Mouse (Mus musculus): ENCODE data around the gene Npr3. TPM values are rescaled to one million over a fixed set of nuclear protein-coding genes. Genes with fewer than 3 reads are reported as not detected.

The Npr3 gene
- polyA plus RNA-seq, 1 experiment from 2014 or later = 0.86 TPM

GRCm38 (mm10) chr15:11897162-11897561, 9.9 kb downstream of the Npr3 start:
- WGBS = 86% methylated on average over 5 of the region's 5 CpGs
- H3K9ac ChIP-seq (ENCODE audit: low read length) = no peak overlapping the region
- no peak for DNase-seq (ENCODE audit: low spot score)

GRCm38 (mm10) chr15:11893969-11894368, 13.1 kb downstream of the Npr3 start:
- ATAC-seq (no peak), DNase-seq (ENCODE audit: low spot score) (no peak)
- no peak overlapping the region for H3K4me2 ChIP-seq (ENCODE audit: low read length)
- H3K4me3 ChIP-seq (ENCODE audit: low read depth, low read length) = no peak overlapping the region
- no peaks in the 10 kb centered on the region for H3K9me3 ChIP-seq (replicated peaks; ENCODE audit: control insufficient read depth, low read length)
- no peak overlapping the region for H3K27ac ChIP-seq (ENCODE audit: low read depth, low read length)
- WGBS = 87% methylated on average over 9 of the region's 9 CpGs
- H3K9ac ChIP-seq (ENCODE audit: low read length) = no peak overlapping the region
- H3K4me1 ChIP-seq (ENCODE audit: control insufficient read depth, insufficient read depth, low read length) = no peaks in the 10 kb centered on the region
- H3K27me3 ChIP-seq (replicated peaks; ENCODE audit: control insufficient read depth, insufficient read depth, low read length) = no peaks in the 10 kb centered on the region
- no peaks in the 10 kb centered on the region for H3K36me3 ChIP-seq (ENCODE audit: control insufficient read depth, insufficient read depth, low read length)

More at GRCm38 (mm10) chr15:11897162-11897561, 9.9 kb downstream of the Npr3 start:
- H3K27me3 ChIP-seq (replicated peaks; ENCODE audit: control insufficient read depth, insufficient read depth, low read length) = no peaks in the 10 kb centered on the region; the same call in 1 of the 2 replicates
- no peaks in the 10 kb centered on the region for H3K4me1 ChIP-seq (ENCODE audit: control insufficient read depth, insufficient read depth, low read length)
- ATAC-seq = no peak
- H3K4me2 ChIP-seq (ENCODE audit: low read length) = no peak overlapping the region
- no peaks in the 10 kb centered on the region for H3K36me3 ChIP-seq (ENCODE audit: control insufficient read depth, insufficient read depth, low read length)
- no peak overlapping the region for H3K27ac ChIP-seq (ENCODE audit: low read depth, low read length)
- no peak overlapping the region for H3K4me3 ChIP-seq (ENCODE audit: low read depth, low read length)
- no peaks in the 10 kb centered on the region for H3K9me3 ChIP-seq (replicated peaks; ENCODE audit: control insufficient read depth, low read length)

- ATAC-seq (no peak), DNase-seq (ENCODE audit: low spot score) (no peak)
- Histone ChIP-seq H3K27ac (ENCODE audit: low read depth, low read length) (no peak overlapping the region), H3K4me1 (ENCODE audit: control insufficient read depth, insufficient read depth, low read length) (no peaks in the 10 kb centered on the region), H3K27me3 (replicated peaks; ENCODE audit: control insufficient read depth, insufficient read depth, low read length) (no peaks in the 10 kb centered on the region), H3K4me2 (ENCODE audit: low read length) (no peak overlapping the region), H3K9me3 (replicated peaks; ENCODE audit: control insufficient read depth, low read length) (no peaks in the 10 kb centered on the region), H3K4me3 (ENCODE audit: low read depth, low read length) (no peak overlapping the region), H3K36me3 (ENCODE audit: control insufficient read depth, insufficient read depth, low read length) (no peaks in the 10 kb centered on the region), H3K9ac (ENCODE audit: low read length) (no peak overlapping the region)
- WGBS = 54% methylated on average over 3 of the region's 3 CpGs
Measured at GRCm38 (mm10) chr15:11891395-11891794, 15.7 kb downstream of the Npr3 start.

GRCm38 (mm10) chr15:11882508-11883205, 24.4 kb downstream of the Npr3 start:
- Histone ChIP-seq H3K9me3 (replicated peaks; ENCODE audit: control insufficient read depth, low read length) (no peaks in the 10 kb centered on the region), H3K4me2 (ENCODE audit: low read length) (no peak overlapping the region), H3K27ac (ENCODE audit: low read depth, low read length) (no peak overlapping the region), H3K36me3 (ENCODE audit: control insufficient read depth, insufficient read depth, low read length) (no peaks in the 10 kb centered on the region), H3K4me1 (ENCODE audit: control insufficient read depth, insufficient read depth, low read length) (no peaks in the 10 kb centered on the region), H3K4me3 (ENCODE audit: low read depth, low read length) (no peak overlapping the region), H3K9ac (ENCODE audit: low read length) (no peak overlapping the region), H3K27me3 (replicated peaks; ENCODE audit: control insufficient read depth, insufficient read depth, low read length) (no peaks in the 10 kb centered on the region)
- DNase-seq (ENCODE audit: low spot score) = no peak
- WGBS = 71% methylated on average over 10 of the region's 10 CpGs
- no peak for ATAC-seq

GRCm38 (mm10) chr15:11881822-11882221, 25.3 kb downstream of the Npr3 start:
- 91% methylated on average over 6 of the region's 6 CpGs for WGBS
- no peak for ATAC-seq

GRCm38 (mm10) chr15:11878334-11878733, 28.8 kb downstream of the Npr3 start:
- H3K4me2 ChIP-seq (ENCODE audit: low read length) = no peak overlapping the region
- H3K4me3 ChIP-seq (ENCODE audit: low read depth, low read length) = no peak overlapping the region
- no peak overlapping the region for H3K27ac ChIP-seq (ENCODE audit: low read depth, low read length)
- 0 out of 2 replicates have a peak, but pooled peaks cover 4% of the 10 kb centered on the region for H3K9me3 ChIP-seq (replicated peaks; ENCODE audit: control insufficient read depth, low read length)
- ATAC-seq (no peak), DNase-seq (ENCODE audit: low spot score) (no peak)
- H3K27me3 ChIP-seq (replicated peaks; ENCODE audit: control insufficient read depth, insufficient read depth, low read length) = no peaks in the 10 kb centered on the region
- no peaks in the 10 kb centered on the region for H3K4me1 ChIP-seq (ENCODE audit: control insufficient read depth, insufficient read depth, low read length)
- no peaks in the 10 kb centered on the region for H3K36me3 ChIP-seq (ENCODE audit: control insufficient read depth, insufficient read depth, low read length)
- WGBS = 92% methylated on average over 1 of the region's 1 CpGs
- no peak overlapping the region for H3K9ac ChIP-seq (ENCODE audit: low read length)

More at GRCm38 (mm10) chr15:11881822-11882221, 25.3 kb downstream of the Npr3 start:
- Histone ChIP-seq H3K27ac (ENCODE audit: low read depth, low read length) (no peak overlapping the region), H3K4me3 (ENCODE audit: low read depth, low read length) (no peak overlapping the region), H3K4me1 (ENCODE audit: control insufficient read depth, insufficient read depth, low read length) (no peaks in the 10 kb centered on the region), H3K36me3 (ENCODE audit: control insufficient read depth, insufficient read depth, low read length) (no peaks in the 10 kb centered on the region), H3K4me2 (ENCODE audit: low read length) (no peak overlapping the region), H3K9ac (ENCODE audit: low read length) (no peak overlapping the region), H3K27me3 (replicated peaks; ENCODE audit: control insufficient read depth, insufficient read depth, low read length) (no peaks in the 10 kb centered on the region), H3K9me3 (replicated peaks; ENCODE audit: control insufficient read depth, low read length) (no peaks in the 10 kb centered on the region)
- no peak for DNase-seq (ENCODE audit: low spot score)

- H3K9ac ChIP-seq (ENCODE audit: low read length) = no peak overlapping the region
- H3K27me3 ChIP-seq (replicated peaks; ENCODE audit: control insufficient read depth, insufficient read depth, low read length) = no peaks in the 10 kb centered on the region
- 73% methylated on average over 2 of the region's 2 CpGs for WGBS
- no peak overlapping the region for H3K27ac ChIP-seq (ENCODE audit: low read depth, low read length)
- H3K36me3 ChIP-seq (ENCODE audit: control insufficient read depth, insufficient read depth, low read length) = no peaks in the 10 kb centered on the region
- H3K4me3 ChIP-seq (ENCODE audit: low read depth, low read length) = no peak overlapping the region
- ATAC-seq (no peak), DNase-seq (ENCODE audit: low spot score) (no peak)
- no peaks in the 10 kb centered on the region for H3K4me1 ChIP-seq (ENCODE audit: control insufficient read depth, insufficient read depth, low read length)
- no peak overlapping the region for H3K4me2 ChIP-seq (ENCODE audit: low read length)
- H3K9me3 ChIP-seq (replicated peaks; ENCODE audit: control insufficient read depth, low read length) = 0 out of 2 replicates have a peak, but pooled peaks cover 4% of the 10 kb centered on the region
Measured at GRCm38 (mm10) chr15:11877273-11877672, 29.8 kb downstream of the Npr3 start.

GRCm38 (mm10) chr15:11866918-11867317, 40.2 kb downstream of the Npr3 start:
- no peak overlapping the region for H3K27ac ChIP-seq (ENCODE audit: low read depth, low read length)
- H3K9me3 ChIP-seq (replicated peaks; ENCODE audit: control insufficient read depth, low read length) = no peaks in the 10 kb centered on the region
- no peak overlapping the region for H3K9ac ChIP-seq (ENCODE audit: low read length)
- 87% methylated on average over 3 of the region's 3 CpGs for WGBS
- H3K4me2 ChIP-seq (ENCODE audit: low read length) = no peak overlapping the region
- DNase-seq (ENCODE audit: low spot score) (no peak), ATAC-seq (no peak)
- H3K36me3 ChIP-seq (ENCODE audit: control insufficient read depth, insufficient read depth, low read length) = no peaks in the 10 kb centered on the region
- H3K4me3 ChIP-seq (ENCODE audit: low read depth, low read length) = no peak overlapping the region
- no peaks in the 10 kb centered on the region for H3K4me1 ChIP-seq (ENCODE audit: control insufficient read depth, insufficient read depth, low read length)
- no peaks in the 10 kb centered on the region for H3K27me3 ChIP-seq (replicated peaks; ENCODE audit: control insufficient read depth, insufficient read depth, low read length)

- WGBS = 91% methylated on average over 6 of the region's 6 CpGs
- Histone ChIP-seq H3K27me3 (replicated peaks; ENCODE audit: control insufficient read depth, insufficient read depth, low read length) (no peaks in the 10 kb centered on the region), H3K4me3 (ENCODE audit: low read depth, low read length) (no peak overlapping the region), H3K9me3 (replicated peaks; ENCODE audit: control insufficient read depth, low read length) (no peaks in the 10 kb centered on the region), H3K4me1 (ENCODE audit: control insufficient read depth, insufficient read depth, low read length) (no peaks in the 10 kb centered on the region), H3K36me3 (ENCODE audit: control insufficient read depth, insufficient read depth, low read length) (no peaks in the 10 kb centered on the region), H3K9ac (ENCODE audit: low read length) (no peak overlapping the region), H3K27ac (ENCODE audit: low read depth, low read length) (no peak overlapping the region), H3K4me2 (ENCODE audit: low read length) (no peak overlapping the region)
- ATAC-seq = no peak
- no peak for DNase-seq (ENCODE audit: low spot score)
Measured at GRCm38 (mm10) chr15:11863540-11863818, 43.6 kb downstream of the Npr3 start.

All from forebrain, embryonic 14.5 days (tissue).